28 mouse cellular contexts compared by ENCODE assay signal in genomic region chr5:90478886-90479285, GRCm38 (mm10). TPM values are rescaled to one million over a fixed set of nuclear protein-coding genes. Genes with fewer than 3 reads are reported as not detected.
"Had no signal": no experiment of that assay in that cellular context is flagged by ENCODE, and none has a peak within 500 bp of the region (broad histone marks: within the 10 kb centered on the region; RNA-seq: fewer than 3 reads in every experiment).

No protein-coding gene starts in this region.

- H3K9me3 ChIP-seq: limb, embryonic 12.5 days; limb, embryonic 15.5 days; lung, embryonic 15.5 days; megakaryocyte, embryonic 14.5 days; midbrain, embryonic 10.5 days; midbrain, embryonic 13.5 days; neural tube, embryonic 13.5 days; stomach, embryonic 15.5 days had no signal

- H3K9ac ChIP-seq: limb, embryonic 12.5 days; limb, embryonic 15.5 days; liver, embryonic 14.5 days; lung, embryonic 15.5 days; midbrain, embryonic 13.5 days; neural tube, embryonic 13.5 days; stomach, embryonic 15.5 days had no signal

- H3K4me1 ChIP-seq: limb, embryonic 12.5 days; limb, embryonic 15.5 days; lung, embryonic 15.5 days; megakaryocyte, embryonic 14.5 days; midbrain, embryonic 10.5 days; midbrain, embryonic 13.5 days; neural tube, embryonic 13.5 days; stomach, embryonic 15.5 days had no signal

- H3K36me3 ChIP-seq: limb, embryonic 12.5 days; limb, embryonic 15.5 days; lung, embryonic 15.5 days; midbrain, embryonic 10.5 days; midbrain, embryonic 13.5 days; neural tube, embryonic 13.5 days; stomach, embryonic 15.5 days had no signal

- H3K4me2 ChIP-seq: limb, embryonic 12.5 days; limb, embryonic 15.5 days; lung, embryonic 15.5 days; midbrain, embryonic 13.5 days; neural tube, embryonic 13.5 days; stomach, embryonic 15.5 days had no signal

- ATAC-seq: intestine, postnatal 0 days; midbrain, embryonic 13.5 days; midbrain, embryonic 16.5 days had no signal

- DNase-seq: kidney, adult 2 months; kidney, postnatal 10 days; kidney, postnatal 36 days; left cerebral cortex, postnatal 4 days; lung, adult 18-20 months; lung, postnatal 14 days; lung, postnatal 4 days; retina, postnatal 1 day; thymus, postnatal 25 days had no signal

- H3K27ac ChIP-seq: limb, embryonic 12.5 days; limb, embryonic 15.5 days; liver, embryonic 14.5 days; lung, embryonic 15.5 days; midbrain, embryonic 10.5 days; midbrain, embryonic 13.5 days; neural tube, embryonic 13.5 days; stomach, embryonic 15.5 days had no signal

- H3K27me3 ChIP-seq: limb, embryonic 12.5 days; limb, embryonic 15.5 days; lung, embryonic 15.5 days; megakaryocyte, embryonic 14.5 days; midbrain, embryonic 13.5 days; neural tube, embryonic 13.5 days; stomach, embryonic 15.5 days had no signal

- H3K4me3 ChIP-seq: limb, embryonic 12.5 days; limb, embryonic 15.5 days; lung, embryonic 15.5 days; megakaryocyte, embryonic 14.5 days; midbrain, embryonic 10.5 days; midbrain, embryonic 13.5 days; myocyte; neural tube, embryonic 13.5 days; stomach, embryonic 15.5 days had no signal

RNA-seq across cellular contexts. Expression of gene Afp, which starts 11.7 kb away (rescaled TPM):
- total RNA-seq: layer of hippocampus, postnatal 14 days; left cerebral cortex, postnatal 14 days; monocyte, adult 5-6 weeks had no signal

RNA-seq across cellular contexts. Expression of gene Alb, which starts 18.2 kb away (rescaled TPM):
- total RNA-seq: layer of hippocampus, postnatal 14 days; monocyte, adult 5-6 weeks; neutrophil, adult 5-6 weeks had no signal
- polyA plus RNA-seq: midbrain, embryonic 10.5 days; midbrain, embryonic 16.5 days; myocyte; small intestine, adult 2 months had no signal

RNA-seq across cellular contexts. Expression of gene Afm, which starts 39.8 kb away (rescaled TPM):
- total RNA-seq: layer of hippocampus, postnatal 14 days; left cerebral cortex, adult 8-10 months; left cerebral cortex, postnatal 14 days; left cerebral cortex, postnatal 4 days; monocyte, adult 5-6 weeks; neutrophil, adult 5-6 weeks had no signal
- polyA plus RNA-seq: limb, embryonic 12.5 days; limb, embryonic 15.5 days; midbrain, embryonic 10.5 days; midbrain, embryonic 13.5 days; midbrain, embryonic 16.5 days; myocyte; neural tube, embryonic 13.5 days; small intestine, adult 2 months; thymus, postnatal 0 days had no signal
